Mouse (Mus musculus): ENCODE results near the gene Icam2. TPM values are rescaled to one million over a fixed set of nuclear protein-coding genes. Genes with fewer than 3 reads are reported as not detected.
"Not testable (repeated sequence)": the region's sequence is repeated elsewhere in the genome, so short reads cannot be mapped to it uniquely, and the experiment has no call there.

Icam2 gene
- polyA plus RNA-seq, 1 experiment from 2014 or later = 14.8 TPM

- Histone ChIP-seq H3K9ac (ENCODE audit: low read depth, low read length) (no peak overlapping the region), H3K27me3 (ENCODE audit: control insufficient read depth, insufficient read depth, low read depth, low read length) (no peaks in the 10 kb centered on the region), H3K27ac (ENCODE audit: low read length) (no peak overlapping the region), H3K4me2 (ENCODE audit: low read depth, low read length) (no peak overlapping the region), H3K4me1 (ENCODE audit: control insufficient read depth, low read depth, low read length) (no peaks in the 10 kb centered on the region), H3K9me3 (replicated peaks; ENCODE audit: control insufficient read depth, low read length) (no peaks in the 10 kb centered on the region), H3K4me3 (ENCODE audit: low read depth, low read length) (no peak overlapping the region), H3K36me3 (ENCODE audit: control insufficient read depth, insufficient read depth) (no peaks in the 10 kb centered on the region)
- ATAC-seq (ENCODE audit: low read depth) = no peak
- 50% methylated on average over 6 of the region's 6 CpGs for WGBS (ENCODE audit: insufficient replicate concordance)
Observed at GRCm38 (mm10) chr11:106349772-106350171, 38.1 kb downstream of the Icam2 start.

DNA sequence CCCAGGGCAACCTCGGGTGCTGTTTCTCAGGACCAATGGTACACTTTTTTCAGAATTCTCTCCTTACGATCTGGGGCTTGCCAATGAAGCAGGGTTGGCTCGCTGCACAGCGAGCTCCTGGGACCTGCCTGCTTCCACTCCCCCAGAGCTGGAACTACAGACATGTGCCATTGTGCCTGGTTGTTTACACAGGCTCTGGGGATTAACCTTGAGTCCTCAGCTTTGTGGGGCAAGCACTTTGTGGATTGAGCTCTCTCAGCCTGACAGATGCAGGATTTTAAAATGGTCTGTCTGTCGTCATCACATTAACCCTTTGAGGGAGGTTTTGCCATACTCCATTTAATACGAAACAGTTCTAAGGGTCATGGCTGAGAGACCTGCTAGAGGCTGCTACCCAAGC, 43.0 kb downstream of the Icam2 start:
- H3K27me3 ChIP-seq (ENCODE audit: control insufficient read depth, insufficient read depth, low read depth, low read length) = no peaks in the 10 kb centered on the region
- no peak overlapping the region for H3K27ac ChIP-seq (ENCODE audit: low read length)
- no peaks in the 10 kb centered on the region for H3K36me3 ChIP-seq (ENCODE audit: control insufficient read depth, insufficient read depth)
- no peak for ATAC-seq (ENCODE audit: low read depth)
- 57% methylated on average over 6 of the region's 6 CpGs for WGBS (ENCODE audit: insufficient replicate concordance)
- H3K9me3 ChIP-seq (replicated peaks; ENCODE audit: control insufficient read depth, low read length) = no peaks in the 10 kb centered on the region
- no peak overlapping the region for H3K9ac ChIP-seq (ENCODE audit: low read depth, low read length)
- no peaks in the 10 kb centered on the region for H3K4me1 ChIP-seq (ENCODE audit: control insufficient read depth, low read depth, low read length)
- H3K4me3 ChIP-seq (ENCODE audit: low read depth, low read length) = no peak overlapping the region
- H3K4me2 ChIP-seq (ENCODE audit: low read depth, low read length) = no peak overlapping the region

GRCm38 (mm10) chr11:106340990-106341520, 46.8 kb downstream of the Icam2 start:
- H3K36me3 ChIP-seq (ENCODE audit: control insufficient read depth, insufficient read depth) = no peaks in the 10 kb centered on the region
- no peaks in the 10 kb centered on the region for H3K27me3 ChIP-seq (ENCODE audit: control insufficient read depth, insufficient read depth, low read depth, low read length)
- no peak overlapping the region for H3K4me2 ChIP-seq (ENCODE audit: low read depth, low read length)
- no peaks in the 10 kb centered on the region for H3K4me1 ChIP-seq (ENCODE audit: control insufficient read depth, low read depth, low read length)
- no peak overlapping the region for H3K27ac ChIP-seq (ENCODE audit: low read length)
- ATAC-seq (ENCODE audit: low read depth) = no peak
- no peak overlapping the region for H3K4me3 ChIP-seq (ENCODE audit: low read depth, low read length)
- H3K9me3 ChIP-seq (replicated peaks; ENCODE audit: control insufficient read depth, low read length) = no peaks in the 10 kb centered on the region
- H3K9ac ChIP-seq (ENCODE audit: low read depth, low read length) = no peak overlapping the region
- WGBS (ENCODE audit: insufficient replicate concordance) = 36% methylated on average over 9 of the region's 9 CpGs

GRCm38 (mm10) chr11:106339323-106339722, 48.6 kb downstream of the Icam2 start:
- H3K27ac ChIP-seq (ENCODE audit: low read length); H3K4me2 ChIP-seq (ENCODE audit: low read depth, low read length); H3K36me3 ChIP-seq (ENCODE audit: control insufficient read depth, insufficient read depth); H3K27me3 ChIP-seq (ENCODE audit: control insufficient read depth, insufficient read depth, low read depth, low read length); H3K4me3 ChIP-seq (ENCODE audit: low read depth, low read length); H3K9me3 ChIP-seq (replicated peaks; ENCODE audit: control insufficient read depth, low read length); H3K4me1 ChIP-seq (ENCODE audit: control insufficient read depth, low read depth, low read length); H3K9ac ChIP-seq (ENCODE audit: low read depth, low read length); ATAC-seq (ENCODE audit: low read depth): not testable (repeated sequence)
- 57% methylated on average over 4 of the region's 4 CpGs for WGBS (ENCODE audit: insufficient replicate concordance)

DNA sequence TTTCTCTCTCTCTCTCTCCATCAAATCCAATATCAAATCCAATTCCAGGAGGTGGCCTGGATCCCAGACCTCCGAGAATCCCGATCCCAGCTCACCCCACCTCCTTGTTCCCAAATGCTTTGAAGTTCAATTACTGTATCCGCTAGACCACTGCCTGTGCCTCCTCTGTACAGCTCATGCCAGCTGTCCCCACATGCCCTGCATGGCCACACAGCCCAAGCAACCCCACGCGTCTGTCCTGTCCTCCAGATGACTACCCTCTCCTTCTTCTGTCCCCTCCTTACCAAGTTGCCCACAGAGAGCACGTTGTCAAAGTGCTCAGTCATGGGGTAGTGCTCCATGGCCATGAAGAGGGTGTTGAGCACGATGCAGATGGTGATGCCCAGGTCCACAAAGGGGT, 49.0 kb downstream of the Icam2 start:
- H3K4me2 ChIP-seq (ENCODE audit: low read depth, low read length) = no peak overlapping the region
- H3K9me3 ChIP-seq (replicated peaks; ENCODE audit: control insufficient read depth, low read length) = no peaks in the 10 kb centered on the region
- WGBS (ENCODE audit: insufficient replicate concordance) = 58% methylated on average over 7 of the region's 7 CpGs
- no peaks in the 10 kb centered on the region for H3K27me3 ChIP-seq (ENCODE audit: control insufficient read depth, insufficient read depth, low read depth, low read length)
- no peak overlapping the region for H3K9ac ChIP-seq (ENCODE audit: low read depth, low read length)
- H3K36me3 ChIP-seq (ENCODE audit: control insufficient read depth, insufficient read depth) = no peaks in the 10 kb centered on the region
- no peak for ATAC-seq (ENCODE audit: low read depth)
- no peaks in the 10 kb centered on the region for H3K4me1 ChIP-seq (ENCODE audit: control insufficient read depth, low read depth, low read length)
- no peak overlapping the region for H3K4me3 ChIP-seq (ENCODE audit: low read depth, low read length)
- no peak overlapping the region for H3K27ac ChIP-seq (ENCODE audit: low read length)

DNA sequence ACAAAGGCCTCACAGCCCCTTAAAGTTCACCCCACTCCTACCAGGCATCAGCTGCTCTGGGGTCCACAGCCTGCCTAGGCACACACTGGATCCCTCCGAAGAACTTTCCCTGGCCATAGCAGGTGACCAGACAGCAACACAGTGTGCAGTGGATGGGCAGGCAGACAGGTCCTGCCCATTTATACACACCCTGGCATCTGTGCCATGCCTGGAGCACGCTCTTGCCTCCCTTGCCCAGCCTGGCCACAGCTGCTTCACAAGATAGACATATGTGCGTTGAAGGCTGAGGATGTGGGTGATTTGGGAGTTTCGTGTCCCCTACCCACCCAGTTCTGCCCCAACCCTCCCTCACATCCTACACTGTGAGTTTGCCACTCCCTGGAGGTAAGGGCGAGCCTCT, 49.8 kb downstream of the Icam2 start:
- Histone ChIP-seq H3K27ac (ENCODE audit: low read length) (no peak overlapping the region), H3K36me3 (ENCODE audit: control insufficient read depth, insufficient read depth) (no peaks in the 10 kb centered on the region), H3K4me1 (ENCODE audit: control insufficient read depth, low read depth, low read length) (no peaks in the 10 kb centered on the region), H3K27me3 (ENCODE audit: control insufficient read depth, insufficient read depth, low read depth, low read length) (no peaks in the 10 kb centered on the region), H3K9ac (ENCODE audit: low read depth, low read length) (no peak overlapping the region), H3K9me3 (replicated peaks; ENCODE audit: control insufficient read depth, low read length) (no peaks in the 10 kb centered on the region), H3K4me2 (ENCODE audit: low read depth, low read length) (no peak overlapping the region), H3K4me3 (ENCODE audit: low read depth, low read length) (no peak overlapping the region)
- no peak for ATAC-seq (ENCODE audit: low read depth)
- WGBS (ENCODE audit: insufficient replicate concordance) = 59% methylated on average over 5 of the region's 5 CpGs

DNA sequence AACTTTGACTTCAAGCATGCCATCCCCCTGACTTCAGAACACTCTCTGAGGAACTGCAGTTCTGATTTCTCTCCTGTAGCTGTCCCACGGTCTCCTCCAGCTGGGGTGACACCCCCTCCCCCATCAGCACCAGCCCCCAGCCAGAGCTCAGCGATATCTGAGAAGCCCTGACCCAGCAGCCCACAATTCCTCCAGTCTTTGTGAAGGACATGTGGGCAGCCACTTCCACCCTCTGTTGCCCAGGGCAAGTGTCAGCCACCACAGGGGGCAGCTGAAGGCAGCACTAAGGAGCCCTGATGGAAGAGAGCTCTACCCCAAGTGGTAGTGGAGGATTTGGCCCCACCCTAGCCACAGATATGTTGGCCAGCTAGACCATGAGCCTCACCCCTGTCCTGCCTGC, 53.8 kb downstream of the Icam2 start:
- Histone ChIP-seq H3K27me3 (ENCODE audit: control insufficient read depth, insufficient read depth, low read depth, low read length) (no peaks in the 10 kb centered on the region), H3K4me3 (ENCODE audit: low read depth, low read length) (no peak overlapping the region), H3K9ac (ENCODE audit: low read depth, low read length) (no peak overlapping the region), H3K36me3 (ENCODE audit: control insufficient read depth, insufficient read depth) (no peaks in the 10 kb centered on the region), H3K27ac (ENCODE audit: low read length) (no peak overlapping the region), H3K4me1 (ENCODE audit: control insufficient read depth, low read depth, low read length) (no peaks in the 10 kb centered on the region), H3K4me2 (ENCODE audit: low read depth, low read length) (no peak overlapping the region), H3K9me3 (replicated peaks; ENCODE audit: control insufficient read depth, low read length) (no peaks in the 10 kb centered on the region)
- ATAC-seq (ENCODE audit: low read depth) = no peak
- WGBS (ENCODE audit: insufficient replicate concordance) = 5% methylated on average over 2 of the region's 2 CpGs

DNA sequence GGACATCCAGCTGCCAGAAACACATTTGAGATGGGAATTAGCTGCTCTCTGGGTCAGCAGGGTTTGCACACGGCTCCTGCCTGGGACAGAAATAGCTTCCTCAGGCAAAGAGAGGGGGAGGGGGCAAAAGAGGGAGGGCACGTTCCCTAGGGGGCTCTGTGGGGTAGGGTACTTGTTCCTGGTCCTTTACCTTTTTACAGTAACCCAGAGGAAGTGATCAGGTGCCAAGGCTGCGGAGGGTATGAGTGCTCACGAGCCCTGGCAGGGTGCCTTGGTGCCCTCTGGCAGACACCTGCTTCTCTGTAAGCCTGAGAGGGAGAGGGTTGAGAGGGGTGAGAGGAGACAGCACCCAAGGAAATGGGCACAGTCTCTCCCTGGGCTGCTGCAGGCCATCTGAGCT, 55.4 kb downstream of the Icam2 start:
- H3K4me1 ChIP-seq (ENCODE audit: control insufficient read depth, low read depth, low read length) = no peaks in the 10 kb centered on the region; the same call in 1 of the 2 replicates
- no peak for ATAC-seq (ENCODE audit: low read depth)
- H3K9me3 ChIP-seq (replicated peaks; ENCODE audit: control insufficient read depth, low read length) = no peaks in the 10 kb centered on the region
- no peak overlapping the region for H3K4me2 ChIP-seq (ENCODE audit: low read depth, low read length)
- H3K27me3 ChIP-seq (ENCODE audit: control insufficient read depth, insufficient read depth, low read depth, low read length) = no peaks in the 10 kb centered on the region
- WGBS (ENCODE audit: insufficient replicate concordance) = 32% methylated on average over 4 of the region's 4 CpGs
- no peak overlapping the region for H3K9ac ChIP-seq (ENCODE audit: low read depth, low read length)
- no peak overlapping the region for H3K4me3 ChIP-seq (ENCODE audit: low read depth, low read length)
- H3K27ac ChIP-seq (ENCODE audit: low read length) = no peak overlapping the region
- H3K36me3 ChIP-seq (ENCODE audit: control insufficient read depth, insufficient read depth) = no peaks in the 10 kb centered on the region

GRCm38 (mm10) chr11:106329682-106330081, 58.2 kb downstream of the Icam2 start:
- Histone ChIP-seq H3K9ac (ENCODE audit: low read depth, low read length) (no peak overlapping the region), H3K27ac (ENCODE audit: low read length) (no peak overlapping the region), H3K9me3 (replicated peaks; ENCODE audit: control insufficient read depth, low read length) (no peaks in the 10 kb centered on the region), H3K36me3 (ENCODE audit: control insufficient read depth, insufficient read depth) (no peaks in the 10 kb centered on the region), H3K27me3 (ENCODE audit: control insufficient read depth, insufficient read depth, low read depth, low read length) (no peaks in the 10 kb centered on the region), H3K4me1 (ENCODE audit: control insufficient read depth, low read depth, low read length) (peaks cover 4% of the 10 kb centered on the region), H3K4me2 (ENCODE audit: low read depth, low read length) (no peak overlapping the region), H3K4me3 (ENCODE audit: low read depth, low read length) (no peak overlapping the region)
- no peak for ATAC-seq (ENCODE audit: low read depth)
- WGBS (ENCODE audit: insufficient replicate concordance) = 38% methylated on average over 7 of the region's 7 CpGs
